Mouse (Mus musculus) CH12.LX (cell line): ENCODE results near the gene Gm20481. TPM values are rescaled to one million over a fixed set of nuclear protein-coding genes. Genes with fewer than 3 reads are reported as not detected.
"Not testable (repeated sequence)": the region's sequence is repeated elsewhere in the genome, so short reads cannot be mapped to it uniquely, and the experiment has no call there.

Experiments
- DNase-seq: peaks from one replicate; pipeline ENCODE4 v3.0.0-alpha.2; 2013; ENCODE audit errors: extremely low read depth
- H3K27ac ChIP-seq: 2 replicates; pipeline ENCODE4 v1.5.1; 2012; ENCODE audit warnings: low read depth, mild to moderate bottlenecking, control low read depth, moderate library complexity; ENCODE audit not compliant: insufficient read depth
- H3K27me3 ChIP-seq: replicated peaks from 2 replicates; pipeline ENCODE3; 2012; ENCODE audit warnings: inconsistent platforms
- H3K36me3 ChIP-seq, 2 experiments: replicated peaks in 1 of 2; 2 replicates each; pipeline versions ENCODE3 to v1.6.1; 2012; ENCODE audit warnings: inconsistent platforms in 1 of 2, low read length in 1 of 2, mild to moderate bottlenecking in 1 of 2, mixed read lengths in 1 of 2, moderate library complexity in 1 of 2; ENCODE audit not compliant: control insufficient read depth in 1 of 2, insufficient read depth in 1 of 2
- H3K4me1 ChIP-seq, 2 experiments: 2 replicates each; pipeline ENCODE4 v1.6.1; 2012; ENCODE audit warnings: inconsistent platforms in 1 of 2, moderate library complexity in 1 of 2; ENCODE audit not compliant: insufficient read depth in 2 of 2, control insufficient read depth in 1 of 2
- H3K4me2 ChIP-seq: 2 replicates; pipeline ENCODE4 v1.6.1; 2012; ENCODE audit warnings: low read depth, mild to moderate bottlenecking, control low read depth; ENCODE audit not compliant: poor library complexity, insufficient read depth, severe bottlenecking
- H3K4me3 ChIP-seq, 3 experiments: fragments of 150-350 bp in 1 of 3; sonication (generic) in 1 of 3; replicated peaks in 1 of 3; 2 replicates each; pipeline versions ENCODE3 to v1.5.1; 2011 to 2012; ENCODE audit warnings: low read depth in 2 of 3, low read length in 2 of 3, mild to moderate bottlenecking in 2 of 3, moderate library complexity in 2 of 3, control low read depth in 1 of 3, improper control_type of control experiment in 1 of 3, inconsistent platforms in 1 of 3, mixed read lengths in 1 of 3; ENCODE audit not compliant: poor library complexity in 1 of 3
- H3K79me2 ChIP-seq: replicated peaks from 2 replicates; pipeline ENCODE4 v1.6.1; 2012; ENCODE audit warnings: mild to moderate bottlenecking, moderate library complexity; ENCODE audit not compliant: control insufficient read depth, poor library complexity, insufficient read depth, severe bottlenecking; ENCODE audit errors: extremely low read depth
- H3K9ac ChIP-seq: 2 replicates; pipeline ENCODE4 v1.6.1; 2012; ENCODE audit warnings: low read depth, mild to moderate bottlenecking, control low read depth, moderate library complexity; ENCODE audit not compliant: insufficient read depth
- H3K9me3 ChIP-seq: replicated peaks from 2 replicates; pipeline ENCODE3; 2012; ENCODE audit warnings: low read length, inconsistent platforms, mixed read lengths
- CTCF ChIP-seq, 2 experiments: IDR thresholded peaks in 1 of 2; conservative IDR thresholded peaks in 1 of 2; 2 replicates each; pipeline ENCODE4 v1.5.1; 2011 to 2012; ENCODE audit warnings: low read depth in 2 of 2, low read length in 2 of 2, improper control_type of control experiment in 1 of 2, inconsistent platforms in 1 of 2, mild to moderate bottlenecking in 1 of 2, moderate library complexity in 1 of 2
- ELF1 ChIP-seq: IDR thresholded peaks from 2 replicates; pipeline ENCODE4 v1.6.1; 2014; ENCODE audit warnings: low read depth, mild to moderate bottlenecking, inconsistent platforms, low read length, improper control_type of control experiment
- EP300 ChIP-seq: IDR thresholded peaks from 2 replicates; pipeline ENCODE4 v1.6.1; 2011; ENCODE audit warnings: low read length, improper control_type of control experiment
- ETS1 ChIP-seq: conservative IDR thresholded peaks from 2 replicates; pipeline ENCODE4 v1.6.1; 2012; ENCODE audit warnings: low read depth, mild to moderate bottlenecking, inconsistent platforms, low read length, improper control_type of control experiment, moderate library complexity
- IRF4 ChIP-seq: IDR thresholded peaks from 2 replicates; pipeline ENCODE4 v1.6.1; 2014; ENCODE audit warnings: low read depth, mild to moderate bottlenecking, inconsistent platforms, low read length, improper control_type of control experiment
- JUND ChIP-seq: conservative IDR thresholded peaks from 2 replicates; pipeline ENCODE4 v1.6.1; 2011; ENCODE audit warnings: low read depth, low read length, improper control_type of control experiment
- MAZ ChIP-seq: IDR thresholded peaks from 2 replicates; pipeline ENCODE4 v1.6.1; 2012; ENCODE audit warnings: low read depth, mild to moderate bottlenecking, inconsistent platforms, low read length, improper control_type of control experiment, moderate library complexity
- MXI1 ChIP-seq: IDR thresholded peaks from 2 replicates; pipeline ENCODE4 v1.6.1; 2011; ENCODE audit warnings: mild to moderate bottlenecking, low read depth, low read length, improper control_type of control experiment
- RAD21 ChIP-seq: IDR thresholded peaks from 2 replicates; pipeline ENCODE4 v1.6.1; 2011; ENCODE audit warnings: low read depth, mild to moderate bottlenecking, low read length, improper control_type of control experiment, moderate library complexity
- RCOR1 ChIP-seq: conservative IDR thresholded peaks from 2 replicates; pipeline ENCODE4 v1.6.1; 2012; ENCODE audit warnings: low read depth, mild to moderate bottlenecking, inconsistent platforms, low read length, improper control_type of control experiment
- SIN3A ChIP-seq: IDR thresholded peaks from 2 replicates; pipeline ENCODE4 v1.6.1; 2012; ENCODE audit warnings: low read length, improper control_type of control experiment, inconsistent platforms
- SMC3 ChIP-seq: IDR thresholded peaks from 2 replicates; pipeline ENCODE4 v1.6.1; 2011; ENCODE audit warnings: low read depth, low read length, improper control_type of control experiment
- USF1 ChIP-seq: IDR thresholded peaks from 2 replicates; pipeline ENCODE4 v1.6.1; 2014; ENCODE audit warnings: low read depth, mild to moderate bottlenecking, inconsistent platforms, low read length, improper control_type of control experiment
- ZNF384 ChIP-seq: IDR thresholded peaks from 2 replicates; pipeline ENCODE4 v1.6.1; 2012; ENCODE audit warnings: low read depth, low read length, improper control_type of control experiment, inconsistent platforms
- dilution Hi-C: fragments of 300-500 bp; cut with MboI; formaldehyde crosslinking; loops from 2 replicates; pipeline ENCODE4 v1.14.3; 2020; ENCODE audit warnings: low sequenced_read_pairs; ENCODE audit not compliant: extremely low pct_unique_long_range_greater_than_20kb, extremely low pct_ligation_motif_present
- in situ Hi-C: fragments of 300-500 bp; cut with MboI; formaldehyde crosslinking; loops from 3 replicates; pipeline ENCODE4 v1.14.3; 2019; ENCODE audit warnings: low sequenced_read_pairs, low pct_ligation_motif_present, low pct_unique_long_range_greater_than_20kb, mixed read lengths
- polyA plus RNA-seq: library from polyadenylated mRNA; unstranded; fragments of >175 nt; gene quantifications from 2 replicates; pipeline ENCODE4 v1.2.1, GENCODE M21; 2012; ENCODE audit warnings: low read depth; ENCODE audit not compliant: insufficient read length
- total RNA-seq, 2 experiments: library from RNA; depleted of rRNA; stranded (reverse); fragments of 300-350 nt in 1 of 2; fragments of >200 nt in 1 of 2; gene quantifications; 2 replicates each; pipeline ENCODE4 v1.2.3; 2012 to 2014

Gene Gm20481
- total RNA-seq (2012; rRNA removed), result not detected in 2 replicates
- total RNA-seq (2014; rRNA removed), result not detected in 2 replicates
- not detected in 2 replicates for polyA plus RNA-seq

DNA sequence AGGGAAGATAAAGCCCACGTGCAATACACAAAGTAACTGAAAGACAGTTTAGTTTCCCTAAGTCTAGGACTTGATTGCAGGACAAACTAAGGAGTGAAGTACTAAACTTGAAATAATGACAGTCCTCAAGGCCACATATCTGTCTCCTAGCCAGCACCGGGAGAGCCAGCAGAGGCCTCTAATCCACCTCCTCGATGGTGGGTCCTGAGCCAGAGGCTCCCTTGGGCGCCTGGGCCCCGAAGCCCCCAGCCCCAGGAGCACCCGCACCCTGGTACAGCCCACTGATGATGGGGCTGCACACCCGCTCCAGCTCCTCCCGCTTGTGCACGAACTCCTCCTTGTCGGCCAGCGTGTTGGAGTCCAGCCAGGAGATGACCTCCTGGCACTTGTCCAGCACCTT is at the start of gene Gm20481:
TSS of gene Gm20481 (plus strand) at position 91 of the 400 bp plus-strand sequence.
- in situ Hi-C loops, H3K36me3 ChIP-seq, H3K27me3 ChIP-seq, H3K4me3 ChIP-seq, H3K4me2 ChIP-seq, H3K4me1 ChIP-seq, H3K27ac ChIP-seq, H3K9me3 ChIP-seq, DNase-seq, dilution Hi-C loops, H3K79me2 ChIP-seq, H3K9ac ChIP-seq: not testable (repeated sequence)

DNA sequence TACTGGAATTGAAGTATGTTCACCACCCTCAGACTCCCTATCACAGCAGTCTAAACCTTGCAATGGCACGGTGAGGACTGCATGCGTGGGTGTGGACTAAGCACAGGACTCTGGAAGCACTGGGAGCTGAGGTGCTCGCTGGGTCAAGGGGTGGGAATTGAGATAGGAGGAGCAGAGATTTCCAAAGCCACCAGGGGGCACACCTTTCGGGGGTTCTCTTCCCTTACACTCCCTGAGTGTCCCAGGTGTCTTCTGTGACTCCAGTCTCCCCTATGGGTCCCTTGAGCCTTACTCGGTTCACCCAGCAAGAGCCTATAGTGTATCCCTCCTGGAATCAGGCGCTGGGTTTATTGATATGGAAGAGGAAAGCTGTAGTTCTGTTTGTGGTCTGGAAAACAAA is 46.8 kb upstream of the Gm20481 start:
- no peak for TF ChIP-seq JUND
- TF ChIP-seq SMC3, result peak; percentile 55
- TF ChIP-seq RCOR1, result no peak
- TF ChIP-seq CTCF (conservative IDR thresholded peaks at IDR 0.05 in 1 of 2, IDR thresholded peaks at IDR 0.05 in 1 of 2; ENCODE audit: low read depth in 2 of 2, low read length in 2 of 2), result peak; percentile 9 to 63; a peak in 2 of 4 replicates
- TF ChIP-seq ETS1, result no peak
- peak; percentile 21 for TF ChIP-seq RAD21
- no peak for TF ChIP-seq MXI1
- TF ChIP-seq SIN3A, result no peak
- Histone ChIP-seq H3K4me1 (peaks cover 19 to 25% of the 10 kb centered on the region in 2 experiments), H3K4me3 (no peak overlapping the region), H3K9ac (no peak overlapping the region), H3K79me2 (no peaks in the 10 kb centered on the region), H3K27me3 (no peaks in the 10 kb centered on the region), H3K27ac (no peak overlapping the region), H3K4me2 (peak overlapping the region; percentile 60), H3K9me3 (no peaks in the 10 kb centered on the region), H3K36me3 (peaks cover 0 to 3% of the 10 kb centered on the region in 2 experiments)
- dilution Hi-C loops, result no loop called here
- DNase-seq, result peak; percentile 36
- in situ Hi-C loops, result no loop called here

DNA sequence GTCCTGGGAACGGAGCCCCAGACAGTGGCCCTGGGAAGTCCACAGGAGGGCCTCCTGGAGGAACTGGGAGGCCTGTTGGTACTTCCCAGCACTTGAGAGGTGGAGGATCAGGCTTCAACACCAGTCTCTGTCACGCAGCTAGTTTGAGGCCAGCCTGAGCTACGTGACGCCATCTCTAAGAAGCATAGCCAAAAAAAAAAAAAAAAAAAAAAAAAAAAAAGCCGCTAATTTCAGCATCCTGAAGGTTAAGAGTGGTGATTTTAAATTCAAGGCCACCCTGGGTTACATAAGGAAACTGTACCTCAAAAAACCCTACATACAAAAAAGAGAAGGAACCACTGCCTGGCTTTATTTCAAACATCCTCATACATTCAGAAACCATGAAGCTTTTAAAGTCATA is 45.5 kb upstream of the Gm20481 start:
- no peaks in the 10 kb centered on the region for H3K9me3 ChIP-seq
- no peak for TF ChIP-seq USF1
- no peak for TF ChIP-seq RAD21
- peak; percentile 72 for TF ChIP-seq ZNF384
- TF ChIP-seq ELF1, result no peak
- TF ChIP-seq MAZ, result no peak
- TF ChIP-seq IRF4, result no peak
- no peak for TF ChIP-seq EP300
- dilution Hi-C loops (no loop called here), in situ Hi-C loops (no loop called here)
- no peak overlapping the region for H3K4me3 ChIP-seq
- no peak for DNase-seq
- no peak overlapping the region for H3K4me2 ChIP-seq
- H3K4me1 ChIP-seq, result peaks cover 19 to 25% of the 10 kb centered on the region in 2 experiments
- H3K36me3 ChIP-seq, result peaks cover 0 to 3% of the 10 kb centered on the region in 2 experiments
- H3K9ac ChIP-seq, result no peak overlapping the region
- H3K27ac ChIP-seq, result no peak overlapping the region
- H3K27me3 ChIP-seq, result no peaks in the 10 kb centered on the region
- no peaks in the 10 kb centered on the region for H3K79me2 ChIP-seq
